Mouse (Mus musculus) ES-E14 (cell line): ENCODE results near the gene Rad9b. TPM values are rescaled to one million over a fixed set of nuclear protein-coding genes. Genes with fewer than 3 reads are reported as not detected.

Experiments used
- DNase-seq: peaks from one replicate; pipeline ENCODE4 v3.0.0-alpha.2; 2013; ENCODE audit warnings: low read depth, low spot score
- H3K27ac ChIP-seq: 2 replicates; pipeline ENCODE4 v1.5.1; 2012; ENCODE audit warnings: low read depth, mild to moderate bottlenecking, low read length, moderate library complexity, mixed read lengths; ENCODE audit not compliant: poor library complexity, insufficient read depth, severe bottlenecking
- H3K36me3 ChIP-seq: 2 replicates; pipeline ENCODE4 v1.6.1; 2012; ENCODE audit warnings: mild to moderate bottlenecking, low read length, moderate library complexity, mixed read lengths; ENCODE audit not compliant: control insufficient read depth, poor library complexity, insufficient read depth, severe bottlenecking
- H3K4me1 ChIP-seq, 2 experiments: fragments of 150-350 bp in 1 of 2; sonication (generic) in 1 of 2; 2 replicates each; pipeline ENCODE4 v1.6.1; 2012; ENCODE audit warnings: low read length in 2 of 2, mild to moderate bottlenecking in 1 of 2, mixed read lengths in 1 of 2; ENCODE audit not compliant: control insufficient read depth in 2 of 2, insufficient read depth in 2 of 2, poor library complexity in 1 of 2
- H3K4me3 ChIP-seq, 2 experiments: fragments of 150-350 bp in 1 of 2; sonication (generic) in 1 of 2; 2 replicates each; pipeline ENCODE4 v1.5.1; 2012; ENCODE audit warnings: low read length in 2 of 2, low read depth in 1 of 2, mild to moderate bottlenecking in 1 of 2, mixed read lengths in 1 of 2; ENCODE audit not compliant: insufficient read depth in 1 of 2, poor library complexity in 1 of 2, severe bottlenecking in 1 of 2
- H3K9ac ChIP-seq: 2 replicates; pipeline ENCODE4 v1.6.1; 2012; ENCODE audit warnings: low read depth, mild to moderate bottlenecking, low read length, mixed read lengths; ENCODE audit not compliant: poor library complexity, insufficient read depth, severe bottlenecking
- H3K9me3 ChIP-seq: fragments of 150-350 bp; sonication (generic); 2 replicates; pipeline ENCODE4 v1.6.1; 2012; ENCODE audit warnings: low read depth, mild to moderate bottlenecking, low read length; ENCODE audit not compliant: control insufficient read depth, insufficient read depth
- CHD2 ChIP-seq: IDR thresholded peaks from 2 replicates; pipeline ENCODE4 v1.6.1; 2014; ENCODE audit warnings: mild to moderate bottlenecking, low read depth, low read length, inconsistent platforms
- HCFC1 ChIP-seq: IDR thresholded peaks from 2 replicates; pipeline ENCODE4 v1.6.1; 2012; ENCODE audit warnings: low read length, inconsistent platforms, borderline replicate concordance; ENCODE audit not compliant: insufficient read depth
- MAFK ChIP-seq: IDR thresholded peaks from 2 replicates; pipeline ENCODE4 v1.6.1; 2014; ENCODE audit warnings: mild to moderate bottlenecking, low read depth, low read length, inconsistent platforms; ENCODE audit not compliant: insufficient read depth
- ZC3H11A ChIP-seq: IDR thresholded peaks from 2 replicates; pipeline ENCODE4 v1.6.1; 2012; ENCODE audit warnings: low read depth, mild to moderate bottlenecking, inconsistent platforms, low read length, borderline replicate concordance
- ZNF384 ChIP-seq: IDR thresholded peaks from 2 replicates; pipeline ENCODE4 v1.6.1; 2012; ENCODE audit warnings: low read depth, low read length, inconsistent platforms
- in situ Hi-C, 2 experiments: fragments of 600-800 bp; cut with MboI; formaldehyde crosslinking; loops; one replicate each; pipeline ENCODE4 v1.15.1; 2025; ENCODE audit warnings: low sequenced_read_pairs in 2 of 2, inconsistent platforms in 1 of 2; ENCODE audit not compliant: unreplicated experiment in 2 of 2
- total RNA-seq: library from RNA; depleted of rRNA; stranded (reverse); fragments of 300-350 nt; gene quantifications from 2 replicates; pipeline ENCODE4 v1.2.3, GENCODE M21; 2012

Rad9b gene
- total RNA-seq, 1 experiment = 20.5 TPM

- Histone ChIP-seq H3K27ac (no peak overlapping the region), H3K4me1 (peaks cover 0 to 6% of the 10 kb centered on the region in 2 experiments; a peak in 1 of 4 replicates), H3K36me3 (peaks cover 24% of the 10 kb centered on the region), H3K9me3 (no peaks in the 10 kb centered on the region), H3K9ac (no peak overlapping the region), H3K4me3 (no peak overlapping the region)
- TF ChIP-seq HCFC1 (no peak), ZC3H11A (no peak), ZNF384 (no peak), CHD2 (no peak), MAFK (no peak)
- DNase-seq = no peak
- in situ Hi-C loops = no loop called here
Observed at GRCm38 (mm10) chr5:122325477-122325876, 28.6 kb downstream of the Rad9b start.

GRCm38 (mm10) chr5:122324608-122325431 lies 29.2 kb downstream of the Rad9b start:
- in situ Hi-C loops = no loop called here
- peaks cover 2 to 12% of the 10 kb centered on the region in 2 experiments; a peak in 2 of 4 replicates for H3K4me1 ChIP-seq
- H3K9me3 ChIP-seq = no peaks in the 10 kb centered on the region
- no peak overlapping the region for H3K27ac ChIP-seq
- H3K4me3 ChIP-seq = no peak overlapping the region
- peaks cover 31% of the 10 kb centered on the region for H3K36me3 ChIP-seq
- no peak overlapping the region; the same call in 1 of the 2 replicates for H3K9ac ChIP-seq
- no peak for DNase-seq
- TF ChIP-seq MAFK = no peak
- no peak for TF ChIP-seq CHD2
- no peak for TF ChIP-seq ZNF384
- TF ChIP-seq ZC3H11A = no peak
- no peak for TF ChIP-seq HCFC1

GRCm38 (mm10) chr5:122323523-122323922 lies 30.5 kb downstream of the Rad9b start:
- Histone ChIP-seq H3K27ac (no peak overlapping the region), H3K9me3 (no peaks in the 10 kb centered on the region), H3K4me3 (no peak overlapping the region), H3K9ac (no peak overlapping the region), H3K4me1 (peaks cover 5 to 17% of the 10 kb centered on the region in 2 experiments; a peak in 2 of 4 replicates), H3K36me3 (peaks cover 32% of the 10 kb centered on the region)
- TF ChIP-seq HCFC1 (no peak), MAFK (no peak), ZNF384 (no peak), ZC3H11A (no peak), CHD2 (no peak)
- in situ Hi-C loops = no loop called here
- no peak for DNase-seq

- H3K9ac ChIP-seq = 0 out of 2 replicates have a peak overlapping the region, but pooled peaks have one; percentile 8
- H3K4me1 ChIP-seq = peaks cover 7 to 33% of the 10 kb centered on the region in 2 experiments; a peak in 2 of 4 replicates
- in situ Hi-C loops = no loop called here
- no peaks in the 10 kb centered on the region for H3K9me3 ChIP-seq
- peaks cover 29% of the 10 kb centered on the region for H3K36me3 ChIP-seq
- H3K27ac ChIP-seq = no peak overlapping the region
- no peak for TF ChIP-seq CHD2
- TF ChIP-seq ZNF384 = no peak
- TF ChIP-seq ZC3H11A = no peak
- no peak for TF ChIP-seq HCFC1
- no peak for TF ChIP-seq MAFK
- no peak for DNase-seq
- H3K4me3 ChIP-seq = no peak overlapping the region
Observed at GRCm38 (mm10) chr5:122320205-122320781, 33.7 kb downstream of the Rad9b start.
